Mouse (Mus musculus) kidney, embryonic 15.5 days (tissue): ENCODE results near the gene Itgb1. TPM values are rescaled to one million over a fixed set of nuclear protein-coding genes. Genes with fewer than 3 reads are reported as not detected.

Source experiments
- polyA plus RNA-seq: library from polyadenylated mRNA; unstranded; fragments of >200 nt; fragmentation: Nextera tagmentation; extraction: Ambion mirVana; gene quantifications from 2 replicates; pipeline ENCODE4 v1.2.1, GENCODE M21; 2015

Gene Itgb1
- polyA plus RNA-seq, 1 experiment from 2014 or later = 288 TPM

Other genes with a start within 250 kb of the Itgb1 start
- gene Gm3952, start 113.0 kb downstream of the Itgb1 start, polyA plus RNA-seq = not detected in 2 replicates